Mouse (Mus musculus) midbrain, embryonic 10.5 days (tissue): ENCODE data around the gene Dynlt1f. TPM values are rescaled to one million over a fixed set of nuclear protein-coding genes. Genes with fewer than 3 reads are reported as not detected.
"Not testable (repeated sequence)": the region's sequence is repeated elsewhere in the genome, so short reads cannot be mapped to it uniquely, and the experiment has no call there.

Experiments
- DNase-seq: peaks from one replicate; pipeline ENCODE4 v3.0.0-alpha.2; 2017; ENCODE audit warnings: low spot score
- H3K27ac ChIP-seq: fragments of 300-500 bp; sonication (generic); replicated peaks from 2 replicates; pipeline ENCODE4 v1.5.1; 2016; ENCODE audit warnings: mild to moderate bottlenecking
- H3K27me3 ChIP-seq: fragments of 300-500 bp; sonication (generic); 2 replicates; pipeline ENCODE4 v1.6.1; 2016; ENCODE audit warnings: low read depth, mild to moderate bottlenecking; ENCODE audit not compliant: poor library complexity, severe bottlenecking
- H3K36me3 ChIP-seq: fragments of 300-500 bp; sonication (generic); 2 replicates; pipeline ENCODE4 v1.6.1; 2016; ENCODE audit warnings: mild to moderate bottlenecking, moderate library complexity
- H3K4me1 ChIP-seq: fragments of 300-500 bp; sonication (generic); 2 replicates; pipeline ENCODE4 v1.6.1; 2016
- H3K4me3 ChIP-seq: fragments of 300-500 bp; sonication (generic); 2 replicates; pipeline ENCODE4 v1.5.1; 2016; ENCODE audit warnings: mild to moderate bottlenecking, moderate library complexity
- H3K9me3 ChIP-seq: fragments of 300-500 bp; sonication (generic); replicated peaks from 2 replicates; pipeline ENCODE4 v1.6.1; 2016; ENCODE audit warnings: mild to moderate bottlenecking
- WGBS: fragments of 180-500 bp; shearing (Covaris S2); methylation state at CpG from one replicate; pipeline ENCODE4 v1.1.7; 2016; 5-methylcytosine and 5-hydroxymethylcytosine counted together
- polyA plus RNA-seq: library from polyadenylated mRNA; unstranded; fragments of >200 nt; fragmentation: Nextera tagmentation; extraction: Ambion mirVana; gene quantifications from 2 replicates; pipeline ENCODE4 v1.2.1, GENCODE M21; 2016

Dynlt1f gene
- polyA plus RNA-seq, 1 experiment from 2014 or later: 291 TPM

DNA sequence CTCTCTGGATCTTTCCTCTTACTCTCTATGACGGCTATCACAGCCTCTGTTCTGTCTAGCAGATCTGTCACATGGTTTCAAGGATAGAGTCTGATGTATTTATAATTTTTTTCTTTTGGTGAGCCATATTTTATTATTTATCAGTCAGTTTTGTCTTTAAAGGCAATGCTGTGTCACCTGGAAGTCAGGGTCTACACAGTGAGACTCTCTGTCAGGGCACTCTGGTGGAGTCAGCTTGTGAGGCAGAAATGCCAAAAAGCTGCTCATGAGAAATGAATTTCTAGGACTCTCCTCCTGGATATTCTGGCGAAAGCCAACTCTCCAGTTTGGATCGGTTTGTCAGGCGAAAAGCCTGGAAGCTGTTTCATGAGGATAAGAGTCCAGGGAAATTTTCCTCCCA lies 19.9 kb downstream of the Dynlt1f start:
- not testable (repeated sequence) for H3K4me1 ChIP-seq, H3K4me3 ChIP-seq, H3K27me3 ChIP-seq, DNase-seq, H3K27ac ChIP-seq, H3K9me3 ChIP-seq, H3K36me3 ChIP-seq
- 92% methylated on average over 2 of the region's 4 CpGs for WGBS

GRCm38 (mm10) chr17:6632850-6633249 lies 22.9 kb downstream of the Dynlt1f start:
- DNase-seq, H3K4me1 ChIP-seq, H3K4me3 ChIP-seq, H3K27me3 ChIP-seq, H3K36me3 ChIP-seq, H3K9me3 ChIP-seq, H3K27ac ChIP-seq: not testable (repeated sequence)
- 94% methylated on average over 6 of the region's 6 CpGs for WGBS

- H3K27ac ChIP-seq, H3K9me3 ChIP-seq, H3K27me3 ChIP-seq, H3K4me1 ChIP-seq, H3K36me3 ChIP-seq, DNase-seq, H3K4me3 ChIP-seq: not testable (repeated sequence)
- 94% methylated on average over 4 of the region's 4 CpGs for WGBS
These were observed 25.3 kb downstream of the Dynlt1f start for GRCm38 (mm10) chr17:6630398-6630797.

GRCm38 (mm10) chr17:6624926-6625558 lies 30.7 kb downstream of the Dynlt1f start:
- H3K27ac ChIP-seq, H3K27me3 ChIP-seq, DNase-seq, H3K4me1 ChIP-seq, H3K4me3 ChIP-seq, H3K9me3 ChIP-seq, H3K36me3 ChIP-seq: not testable (repeated sequence)
- 69% methylated on average over 2 of the region's 6 CpGs for WGBS

GRCm38 (mm10) chr17:6621976-6622375 lies 33.7 kb downstream of the Dynlt1f start:
- not testable (repeated sequence) for H3K4me3 ChIP-seq, H3K4me1 ChIP-seq, DNase-seq, H3K27ac ChIP-seq, H3K36me3 ChIP-seq, H3K9me3 ChIP-seq, H3K27me3 ChIP-seq
- 88% methylated on average over 11 of the region's 12 CpGs for WGBS

GRCm38 (mm10) chr17:6620730-6621451 lies 34.8 kb downstream of the Dynlt1f start:
- H3K9me3 ChIP-seq, H3K27ac ChIP-seq, H3K4me3 ChIP-seq, H3K27me3 ChIP-seq, H3K36me3 ChIP-seq, H3K4me1 ChIP-seq, DNase-seq: not testable (repeated sequence)
- WGBS: 91% methylated on average over 18 of the region's 20 CpGs

- H3K4me1 ChIP-seq, H3K36me3 ChIP-seq, H3K4me3 ChIP-seq, DNase-seq, H3K27me3 ChIP-seq, H3K27ac ChIP-seq, H3K9me3 ChIP-seq: not testable (repeated sequence)
- 85% methylated on average over 6 of the region's 6 CpGs for WGBS
These were observed 35.7 kb downstream of the Dynlt1f start for GRCm38 (mm10) chr17:6620035-6620434.

GRCm38 (mm10) chr17:6619271-6619670 lies 36.4 kb downstream of the Dynlt1f start:
- 94% methylated on average over 5 of the region's 5 CpGs for WGBS
- not testable (repeated sequence) for H3K27me3 ChIP-seq, H3K36me3 ChIP-seq, H3K9me3 ChIP-seq, H3K4me3 ChIP-seq, DNase-seq, H3K4me1 ChIP-seq, H3K27ac ChIP-seq

DNA sequence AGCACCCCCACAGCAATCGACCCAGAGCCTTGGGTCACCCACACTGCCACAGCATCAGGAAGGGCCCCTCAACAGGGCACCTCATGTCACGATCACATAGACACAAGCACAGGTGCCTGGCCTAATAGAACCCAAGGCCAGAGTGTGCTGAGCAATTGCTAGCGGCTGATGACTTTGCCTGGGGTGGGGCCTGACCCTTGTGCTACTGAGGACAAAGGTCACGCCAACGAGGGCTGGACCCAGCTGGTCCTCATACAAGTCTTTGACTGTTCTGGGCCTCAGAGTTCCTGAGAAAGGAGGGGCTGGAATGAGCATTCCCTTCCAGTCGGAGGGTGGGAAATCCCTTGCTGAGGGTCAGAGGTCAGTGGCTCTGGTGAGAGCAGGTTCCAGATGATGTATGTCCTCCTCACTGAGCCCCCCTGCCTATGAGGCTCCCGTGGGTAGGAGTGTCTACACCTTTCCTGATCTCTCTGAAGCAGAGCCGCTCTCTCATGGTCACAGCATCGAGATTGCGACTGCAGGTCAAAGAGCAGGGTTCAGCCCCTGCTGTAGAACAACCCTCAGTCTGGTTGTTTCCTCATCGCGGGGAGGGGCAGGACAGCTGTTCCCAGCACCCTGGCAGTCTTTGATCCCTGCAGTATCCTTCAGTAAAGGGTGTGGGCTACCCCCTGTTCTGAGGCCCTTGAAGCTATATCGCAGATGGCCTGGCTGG lies 37.9 kb downstream of the Dynlt1f start:
- H3K27ac ChIP-seq, H3K27me3 ChIP-seq, DNase-seq, H3K9me3 ChIP-seq, H3K4me1 ChIP-seq, H3K4me3 ChIP-seq, H3K36me3 ChIP-seq: not testable (repeated sequence)
- WGBS: 52% methylated on average over 9 of the region's 13 CpGs

GRCm38 (mm10) chr17:6616731-6617130 lies 39.0 kb downstream of the Dynlt1f start:
- WGBS: 96% methylated on average over 9 of the region's 9 CpGs
- not testable (repeated sequence) for H3K4me1 ChIP-seq, H3K27ac ChIP-seq, H3K27me3 ChIP-seq, H3K36me3 ChIP-seq, DNase-seq, H3K4me3 ChIP-seq, H3K9me3 ChIP-seq

DNA sequence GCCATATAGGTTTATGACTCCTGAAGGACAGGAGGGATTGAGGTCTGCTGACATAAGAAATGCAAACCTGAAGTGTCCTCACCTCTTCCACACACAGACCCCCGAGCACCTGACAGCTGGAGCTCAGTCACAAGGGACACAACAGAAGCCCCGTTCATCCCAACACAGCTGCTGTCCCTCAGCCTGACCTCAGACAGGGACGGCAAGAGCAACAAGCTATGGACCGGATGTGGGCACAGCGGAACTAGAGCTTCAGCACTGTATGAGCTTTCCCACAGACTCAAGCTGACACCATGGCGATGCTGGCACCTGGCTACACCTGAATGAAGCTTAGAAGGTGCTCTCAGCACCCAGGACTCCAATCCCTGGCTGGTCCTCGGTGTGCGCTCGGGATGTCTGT lies 41.4 kb downstream of the Dynlt1f start:
- not testable (repeated sequence) for DNase-seq, H3K4me1 ChIP-seq, H3K4me3 ChIP-seq, H3K27me3 ChIP-seq, H3K9me3 ChIP-seq, H3K36me3 ChIP-seq, H3K27ac ChIP-seq
- WGBS: 86% methylated on average over 5 of the region's 9 CpGs

DNA sequence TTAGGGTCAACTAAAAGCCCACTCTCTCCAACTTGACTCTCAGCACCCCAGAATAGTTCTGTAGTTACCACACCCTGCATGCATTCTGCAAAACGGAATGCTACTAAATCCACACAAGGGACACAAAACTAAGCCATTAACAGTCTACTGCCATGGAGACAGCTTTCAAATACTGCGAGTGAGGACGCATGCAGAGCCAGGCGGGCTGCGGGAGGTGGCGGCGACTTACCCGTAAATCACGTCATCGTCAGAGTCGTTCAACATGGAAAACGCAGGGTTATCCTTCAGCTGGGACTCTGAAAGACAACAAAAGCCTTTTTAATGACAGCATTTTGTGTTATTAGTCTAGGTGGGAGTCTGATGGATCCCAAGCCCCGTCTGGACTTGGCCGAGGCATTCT lies 42.2 kb downstream of the Dynlt1f start:
- not testable (repeated sequence) for H3K27me3 ChIP-seq, H3K4me3 ChIP-seq, DNase-seq, H3K4me1 ChIP-seq, H3K36me3 ChIP-seq, H3K9me3 ChIP-seq, H3K27ac ChIP-seq
- WGBS: 97% methylated on average over 11 of the region's 14 CpGs

DNA sequence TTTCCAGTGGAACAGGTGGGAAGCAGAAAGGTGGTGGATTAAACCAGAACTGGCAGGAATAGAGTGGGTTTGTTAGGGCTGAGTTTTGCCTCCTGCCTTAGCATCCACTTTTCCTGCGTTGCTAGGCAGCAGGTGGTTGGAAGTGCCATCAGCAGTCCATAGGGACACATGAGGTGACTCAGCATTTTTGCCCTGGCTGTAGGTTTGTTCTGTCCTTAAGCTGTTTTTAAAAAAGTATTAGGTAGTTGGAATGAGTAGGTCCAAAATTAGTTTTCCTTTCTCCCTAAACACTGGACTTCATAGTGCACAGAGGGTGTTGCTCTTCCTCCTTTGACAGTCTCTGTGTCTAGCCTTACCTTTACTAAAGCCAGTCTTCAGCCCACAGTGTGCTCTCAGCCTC lies 50.4 kb downstream of the Dynlt1f start:
- not testable (repeated sequence) for H3K27me3 ChIP-seq, H3K4me1 ChIP-seq, H3K36me3 ChIP-seq, DNase-seq, H3K9me3 ChIP-seq, H3K27ac ChIP-seq, H3K4me3 ChIP-seq
- 83% methylated on average over 1 of the region's 1 CpGs for WGBS
